Mouse (Mus musculus): Measurements from ENCODE around the gene Narf. TPM values are rescaled to one million over a fixed set of nuclear protein-coding genes. Genes with fewer than 3 reads are reported as not detected.
A peak's percentile ranks its signal among the peaks of the same experiment; 100 is the strongest.

Narf gene
- polyA plus RNA-seq, 1 experiment, result 54.1 TPM

DNA sequence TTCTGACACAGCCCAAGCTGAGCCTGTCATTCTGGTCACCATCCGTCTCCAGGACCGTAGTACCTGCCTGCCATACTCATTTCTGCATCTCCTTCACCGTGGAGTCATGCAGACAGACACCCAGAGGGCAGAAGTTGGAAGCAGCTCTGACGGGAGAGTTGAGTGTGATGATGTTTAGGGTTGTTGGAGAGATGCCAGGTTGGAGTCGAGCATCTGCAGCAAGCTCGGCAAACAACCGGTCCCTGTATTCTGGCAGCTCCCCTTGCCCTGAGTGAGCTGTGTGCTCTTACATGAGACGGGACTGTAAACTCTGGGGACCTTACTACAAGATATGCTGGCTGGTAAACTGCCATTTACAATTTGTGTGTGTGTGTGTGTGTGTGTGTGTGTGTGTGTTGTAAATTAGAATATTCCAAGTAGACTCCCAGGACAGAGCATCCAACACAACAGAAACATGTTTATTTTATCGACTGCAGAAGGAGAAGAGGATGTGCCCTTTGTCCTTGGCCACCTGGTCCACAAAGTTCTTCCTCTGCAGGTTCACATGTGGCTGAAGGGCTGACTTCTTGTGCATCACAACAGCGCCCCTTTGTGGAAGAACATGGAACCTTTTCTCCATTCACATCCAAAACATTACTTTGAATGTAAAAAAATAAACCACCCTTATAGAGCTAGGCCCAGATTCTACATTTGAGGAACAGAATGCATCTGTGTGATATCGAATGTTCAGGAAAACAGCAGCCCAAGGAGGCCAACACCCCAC, 35.4 kb upstream of the Narf start:
- TF ChIP-seq POLR2A (IDR thresholded peaks at IDR 0.05; ENCODE audit: low read depth, low read length) (no peak), CTCF (conservative IDR thresholded peaks at IDR 0.05; ENCODE audit: insufficient read depth, insufficient read length, low read depth, low read length) (peak; percentile 78)
- H3K27ac ChIP-seq (ENCODE audit: insufficient read depth, low read depth, low read length), result peak overlapping the region; percentile 45; the same call in 1 of the 2 replicates
- DNase-seq, result peak; percentile 75
- no peak overlapping the region for H3K4me3 ChIP-seq (ENCODE audit: insufficient read depth, low read depth, low read length)
- peaks cover 9% of the 10 kb centered on the region; the same call in 1 of the 2 replicates for H3K4me1 ChIP-seq (ENCODE audit: control insufficient read depth, insufficient read depth, low read length)
- WGBS, result 42% methylated on average over 11 of the region's 11 CpGs
- H3K36me3 ChIP-seq (ENCODE audit: control insufficient read depth, insufficient read depth, low read length), result no peaks in the 10 kb centered on the region
- H3K27me3 ChIP-seq (replicated peaks; ENCODE audit: control insufficient read depth, insufficient read depth, low read length), result no peaks in the 10 kb centered on the region

DNA sequence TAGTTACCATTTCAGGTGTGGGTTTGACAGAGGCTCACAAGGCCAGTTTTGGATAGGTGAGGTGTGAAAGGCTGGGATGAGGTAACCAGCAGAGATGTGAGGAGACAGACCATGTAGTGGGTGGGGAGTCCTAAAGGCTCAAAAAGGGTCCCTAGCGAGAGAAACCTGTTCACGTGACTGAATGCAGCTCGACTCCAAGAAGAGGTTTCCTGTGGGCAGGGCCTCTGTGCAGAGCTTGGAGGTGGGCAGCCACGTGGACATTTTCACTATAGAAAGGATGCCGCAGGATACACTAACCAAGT, 33.2 kb upstream of the Narf start:
- Histone ChIP-seq H3K4me3 (ENCODE audit: insufficient read depth, low read depth, low read length) (peak overlapping the region; percentile 73; the same call in 1 of the 2 replicates), H3K27me3 (replicated peaks; ENCODE audit: control insufficient read depth, insufficient read depth, low read length) (no peaks in the 10 kb centered on the region), H3K27ac (ENCODE audit: insufficient read depth, low read depth, low read length) (no peak overlapping the region), H3K36me3 (ENCODE audit: control insufficient read depth, insufficient read depth, low read length) (no peaks in the 10 kb centered on the region), H3K4me1 (ENCODE audit: control insufficient read depth, insufficient read depth, low read length) (peaks cover 9% of the 10 kb centered on the region; the same call in 1 of the 2 replicates)
- 1% methylated on average over 5 of the region's 5 CpGs for WGBS
- DNase-seq, result no peak
- no peak for TF ChIP-seq CTCF (conservative IDR thresholded peaks at IDR 0.05; ENCODE audit: insufficient read depth, insufficient read length, low read depth, low read length)
- no peak for TF ChIP-seq POLR2A (IDR thresholded peaks at IDR 0.05; ENCODE audit: low read depth, low read length)

DNA sequence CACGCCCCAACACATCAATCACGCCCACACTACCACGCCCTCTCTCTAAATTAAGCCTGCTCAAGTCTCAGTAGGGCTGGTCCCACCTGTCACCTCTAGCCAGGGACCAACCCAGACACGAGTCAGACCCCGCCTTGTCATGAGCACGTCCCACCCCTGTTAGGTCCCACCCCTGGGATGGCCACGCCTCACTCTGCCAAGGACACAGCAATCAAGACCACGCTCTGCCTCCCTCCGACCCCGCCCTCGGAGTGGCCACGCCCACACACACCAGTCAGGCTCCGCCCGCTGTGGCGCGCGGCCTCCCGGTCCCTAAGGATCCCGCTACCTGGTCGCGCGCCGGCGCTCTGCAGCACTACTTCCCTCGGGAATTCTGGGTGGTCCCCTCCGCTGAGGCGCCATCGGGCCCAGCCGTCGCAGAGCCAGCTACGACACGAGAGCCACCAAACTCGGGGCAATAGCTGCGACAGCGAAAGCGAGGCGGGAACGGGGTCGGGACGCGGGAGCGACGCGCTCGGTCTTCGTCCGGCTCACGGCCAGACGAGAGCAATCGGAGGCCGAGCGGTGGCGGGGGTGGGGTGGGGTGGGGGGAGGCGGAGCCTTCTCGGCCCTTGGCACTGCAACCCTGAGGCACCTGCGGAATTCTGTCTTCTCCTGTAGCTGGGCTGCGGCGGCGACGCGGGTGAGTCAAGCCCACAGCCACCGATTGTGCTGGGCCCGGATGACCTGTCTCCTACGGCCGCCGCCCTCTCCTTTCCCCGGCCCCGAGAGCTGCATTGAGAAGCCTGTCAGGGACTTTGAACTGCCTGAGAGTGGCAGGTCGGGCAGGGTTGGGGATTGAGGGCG, 32.7 kb upstream of the Narf start, which contains the start of the genes Hexdc and Ogfod3:
TSS of gene Hexdc (plus strand) at position 273 of the 846 bp plus-strand sequence.
TSS of gene Ogfod3 (minus strand) at position 551 of the 846 bp plus-strand sequence.
- under 1% methylated on average over 70 of the region's 70 CpGs for WGBS
- DNase-seq, result peak; percentile 98

DNA sequence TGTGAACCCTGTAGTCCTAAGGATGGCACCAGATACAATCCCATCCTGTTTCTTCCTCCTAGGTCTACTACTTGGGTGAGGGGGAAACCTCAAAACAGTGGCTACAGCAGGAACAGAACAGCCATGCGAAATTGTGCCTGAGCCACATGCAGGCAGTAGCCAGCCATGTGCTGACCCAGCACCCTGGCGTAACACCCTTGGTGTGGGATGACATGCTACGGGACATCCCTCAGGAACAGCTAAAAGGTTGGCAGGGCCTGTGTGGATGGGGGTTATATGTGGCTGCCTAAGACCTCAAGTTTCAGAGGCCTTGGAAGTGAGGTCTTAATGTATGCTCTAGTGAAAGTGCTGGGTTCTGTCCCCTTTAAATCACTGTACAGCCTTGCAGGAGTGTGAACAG, 20.2 kb upstream of the Narf start:
- TF ChIP-seq CTCF (conservative IDR thresholded peaks at IDR 0.05; ENCODE audit: insufficient read depth, insufficient read length, low read depth, low read length) (no peak), POLR2A (IDR thresholded peaks at IDR 0.05; ENCODE audit: low read depth, low read length) (no peak)
- Histone ChIP-seq H3K27me3 (replicated peaks; ENCODE audit: control insufficient read depth, insufficient read depth, low read length) (no peaks in the 10 kb centered on the region), H3K36me3 (ENCODE audit: control insufficient read depth, insufficient read depth, low read length) (no peaks in the 10 kb centered on the region), H3K27ac (ENCODE audit: insufficient read depth, low read depth, low read length) (no peak overlapping the region), H3K4me3 (ENCODE audit: insufficient read depth, low read depth, low read length) (no peak overlapping the region), H3K4me1 (ENCODE audit: control insufficient read depth, insufficient read depth, low read length) (no peaks in the 10 kb centered on the region)
- DNase-seq, result no peak
- WGBS, result 95% methylated on average over 3 of the region's 3 CpGs

More for the DNA sequence above, 32.7 kb upstream of the Narf start, which contains the start of the genes Hexdc and Ogfod3:
- H3K4me1 ChIP-seq (ENCODE audit: control insufficient read depth, insufficient read depth, low read length), result peaks cover 9% of the 10 kb centered on the region; the same call in 1 of the 2 replicates
- H3K27ac ChIP-seq (ENCODE audit: insufficient read depth, low read depth, low read length), result peak within 1 kb of the TSS; percentile 74
- H3K27me3 ChIP-seq (replicated peaks; ENCODE audit: control insufficient read depth, insufficient read depth, low read length), result no peaks in the 10 kb centered on the region
- TF ChIP-seq POLR2A (IDR thresholded peaks at IDR 0.05; ENCODE audit: low read depth, low read length) (no peak), CTCF (conservative IDR thresholded peaks at IDR 0.05; ENCODE audit: insufficient read depth, insufficient read length, low read depth, low read length) (no peak)
- no peaks in the 10 kb centered on the region for H3K36me3 ChIP-seq (ENCODE audit: control insufficient read depth, insufficient read depth, low read length)
- peak within 1 kb of the TSS; percentile 73 for H3K4me3 ChIP-seq (ENCODE audit: insufficient read depth, low read depth, low read length)

DNA sequence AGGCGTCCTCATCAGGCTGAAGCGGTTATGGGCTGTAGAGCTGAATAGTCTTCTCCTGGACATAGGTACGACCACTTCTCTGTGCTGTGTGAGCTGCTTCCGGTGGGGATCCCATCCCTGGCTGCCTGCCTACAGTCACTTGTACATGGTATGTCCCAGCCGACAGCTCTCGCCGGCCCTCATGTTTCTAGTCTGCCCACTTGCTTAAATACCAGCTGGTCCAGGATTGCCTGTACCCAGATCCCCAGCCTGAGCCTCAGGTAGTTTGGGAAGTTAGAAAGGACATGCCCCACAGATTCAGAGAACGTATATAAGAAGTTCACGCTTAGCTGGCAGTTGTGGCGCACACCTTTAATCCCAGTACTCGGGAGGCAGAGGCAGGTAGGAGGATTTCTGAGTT, 17.3 kb upstream of the Narf start:
- H3K27me3 ChIP-seq (replicated peaks; ENCODE audit: control insufficient read depth, insufficient read depth, low read length), result no peaks in the 10 kb centered on the region
- WGBS, result 91% methylated on average over 11 of the region's 11 CpGs
- no peak for TF ChIP-seq POLR2A (IDR thresholded peaks at IDR 0.05; ENCODE audit: low read depth, low read length)
- H3K4me3 ChIP-seq (ENCODE audit: insufficient read depth, low read depth, low read length), result no peak overlapping the region
- DNase-seq, result no peak
- H3K27ac ChIP-seq (ENCODE audit: insufficient read depth, low read depth, low read length), result no peak overlapping the region
- no peaks in the 10 kb centered on the region; the same call in 1 of the 2 replicates for H3K36me3 ChIP-seq (ENCODE audit: control insufficient read depth, insufficient read depth, low read length)
- no peaks in the 10 kb centered on the region for H3K4me1 ChIP-seq (ENCODE audit: control insufficient read depth, insufficient read depth, low read length)

DNA sequence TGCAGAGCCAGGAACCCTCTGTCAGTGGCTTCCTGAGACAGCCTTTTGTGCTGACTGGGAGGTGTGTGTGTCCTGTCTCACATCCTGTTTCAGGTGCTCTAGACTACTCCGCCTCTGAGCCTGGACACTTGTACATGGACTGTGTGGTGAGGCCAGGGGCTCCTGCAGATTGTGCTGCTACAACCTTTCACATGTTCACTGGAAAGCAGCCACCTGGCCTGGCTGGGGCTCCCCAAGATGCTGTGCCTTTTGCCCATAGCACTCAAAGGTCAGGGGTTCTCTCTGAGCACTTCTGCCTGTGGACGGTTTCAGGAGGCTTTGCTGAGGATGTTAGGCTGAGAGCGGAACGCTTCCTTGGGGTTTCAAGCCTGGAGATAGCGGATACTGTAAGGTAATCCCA, 16.3 kb upstream of the Narf start:
- TF ChIP-seq CTCF (conservative IDR thresholded peaks at IDR 0.05; ENCODE audit: insufficient read depth, insufficient read length, low read depth, low read length) (no peak), POLR2A (IDR thresholded peaks at IDR 0.05; ENCODE audit: low read depth, low read length) (no peak)
- DNase-seq, result no peak
- Histone ChIP-seq H3K4me1 (ENCODE audit: control insufficient read depth, insufficient read depth, low read length) (no peaks in the 10 kb centered on the region), H3K36me3 (ENCODE audit: control insufficient read depth, insufficient read depth, low read length) (no peaks in the 10 kb centered on the region; the same call in 1 of the 2 replicates), H3K27ac (ENCODE audit: insufficient read depth, low read depth, low read length) (no peak overlapping the region), H3K4me3 (ENCODE audit: insufficient read depth, low read depth, low read length) (no peak overlapping the region), H3K27me3 (replicated peaks; ENCODE audit: control insufficient read depth, insufficient read depth, low read length) (no peaks in the 10 kb centered on the region)
- WGBS, result 76% methylated on average over 5 of the region's 5 CpGs
